Mouse (Mus musculus) lung, postnatal 0 days (tissue): ENCODE results near the gene Jph2. TPM values are rescaled to one million over a fixed set of nuclear protein-coding genes. Genes with fewer than 3 reads are reported as not detected.

ENCODE experiments used
- ATAC-seq: fragments of 200-750 bp; cut with Nextera tagmentation; 2 replicates; pipeline ENCODE4 v1.8.0; 2017; ENCODE audit warnings: moderate library complexity
- DNase-seq: peaks from one replicate; pipeline ENCODE4 v3.0.0-alpha.2; 2016; ENCODE audit warnings: low spot score
- H3K27ac ChIP-seq: fragments of 300-500 bp; sonication (generic); 2 replicates; pipeline ENCODE4 v1.5.1; 2014; ENCODE audit warnings: antibody characterized with exemption, mild to moderate bottlenecking, low read length, mixed read lengths
- H3K27me3 ChIP-seq: fragments of 300-500 bp; sonication (generic); replicated peaks from 2 replicates; pipeline ENCODE4 v1.6.1; 2014; ENCODE audit warnings: low read length, mixed read lengths; ENCODE audit not compliant: insufficient read depth
- H3K36me3 ChIP-seq: fragments of 300-500 bp; sonication (generic); 2 replicates; pipeline ENCODE4 v1.6.1; 2014; ENCODE audit warnings: low read length, mixed read lengths; ENCODE audit not compliant: insufficient read depth
- H3K4me1 ChIP-seq: fragments of 300-500 bp; sonication (generic); 2 replicates; pipeline ENCODE4 v1.6.1; 2014; ENCODE audit warnings: antibody characterized with exemption, low read depth, low read length, mixed read lengths; ENCODE audit not compliant: insufficient read depth
- H3K4me2 ChIP-seq: fragments of 300-500 bp; sonication (generic); replicated peaks from 2 replicates; pipeline ENCODE4 v1.6.1; 2014; ENCODE audit warnings: low read depth, mild to moderate bottlenecking, low read length, moderate library complexity, mixed read lengths
- H3K4me3 ChIP-seq: fragments of 300-500 bp; sonication (generic); 2 replicates; pipeline ENCODE4 v1.5.1; 2014; ENCODE audit warnings: low read depth, low read length
- H3K9ac ChIP-seq: fragments of 300-500 bp; sonication (generic); replicated peaks from 2 replicates; pipeline ENCODE4 v1.6.1; 2014; ENCODE audit warnings: low read depth, mild to moderate bottlenecking
- H3K9me3 ChIP-seq: fragments of 300-500 bp; sonication (generic); 2 replicates; pipeline ENCODE4 v1.6.1; 2016; ENCODE audit warnings: low read length, mixed read lengths
- CTCF ChIP-seq: IDR thresholded peaks from 2 replicates; pipeline ENCODE4 v1.5.1; 2016; ENCODE audit warnings: antibody characterized with exemption, mild to moderate bottlenecking
- EP300 ChIP-seq: IDR thresholded peaks from 2 replicates; pipeline ENCODE4 v1.6.1; 2016; ENCODE audit warnings: antibody characterized with exemption, mild to moderate bottlenecking, control low read depth
- WGBS: fragments of 180-500 bp; shearing (Covaris S2); extraction: QIAGEN DNeasy Blood & Tissue Kit; methylation state at CpG from one replicate; pipeline ENCODE4 v1.1.7; 2014; 5-methylcytosine and 5-hydroxymethylcytosine counted together
- polyA plus RNA-seq: library from polyadenylated mRNA; unstranded; fragments of >200 nt; fragmentation: Nextera tagmentation; extraction: Ambion mirVana; gene quantifications from 2 replicates; pipeline ENCODE4 v1.2.1, GENCODE M21; 2015

Jph2 gene
- polyA plus RNA-seq, 1 experiment from 2014 or later = 4.0 TPM

GRCm38 (mm10) chr2:163392436-163392835, 5.4 kb downstream of the Jph2 start:
- no peaks in the 10 kb centered on the region for H3K27me3 ChIP-seq
- no peak overlapping the region for H3K27ac ChIP-seq
- H3K4me3 ChIP-seq = no peak overlapping the region
- WGBS = 60% methylated on average over 6 of the region's 6 CpGs
- no peaks in the 10 kb centered on the region for H3K36me3 ChIP-seq
- ATAC-seq (peak; percentile 49), DNase-seq (no peak)
- H3K4me2 ChIP-seq = no peak overlapping the region
- no peaks in the 10 kb centered on the region for H3K4me1 ChIP-seq
- no peak overlapping the region for H3K9ac ChIP-seq
- no peaks in the 10 kb centered on the region for H3K9me3 ChIP-seq
- no peak for TF ChIP-seq CTCF
- no peak for TF ChIP-seq EP300

- no peak overlapping the region for H3K9ac ChIP-seq
- ATAC-seq = peak; percentile 73
- H3K4me2 ChIP-seq = no peak overlapping the region
Observed at GRCm38 (mm10) chr2:163386423-163387190, 11.2 kb downstream of the Jph2 start.

GRCm38 (mm10) chr2:163385126-163385525, 12.7 kb downstream of the Jph2 start:
- Histone ChIP-seq H3K27me3 (no peaks in the 10 kb centered on the region), H3K27ac (no peak overlapping the region), H3K9ac (no peak overlapping the region), H3K4me1 (0 out of 2 replicates have a peak, but pooled peaks cover 4% of the 10 kb centered on the region), H3K4me2 (no peak overlapping the region), H3K36me3 (no peaks in the 10 kb centered on the region), H3K9me3 (no peaks in the 10 kb centered on the region), H3K4me3 (no peak overlapping the region)
- DNase-seq (no peak), ATAC-seq (no peak)
- TF ChIP-seq EP300 (no peak), CTCF (no peak)
- WGBS = 89% methylated on average over 6 of the region's 6 CpGs

More at GRCm38 (mm10) chr2:163386423-163387190, 11.2 kb downstream of the Jph2 start:
- Histone ChIP-seq H3K4me1 (0 out of 2 replicates have a peak, but pooled peaks cover 4% of the 10 kb centered on the region), H3K36me3 (no peaks in the 10 kb centered on the region), H3K9me3 (no peaks in the 10 kb centered on the region), H3K27me3 (no peaks in the 10 kb centered on the region), H3K4me3 (no peak overlapping the region), H3K27ac (no peak overlapping the region)
- DNase-seq = peak; percentile 46
- WGBS = 49% methylated on average over 15 of the region's 15 CpGs
- TF ChIP-seq CTCF (no peak), EP300 (no peak)

GRCm38 (mm10) chr2:163381246-163381645, 16.5 kb downstream of the Jph2 start:
- Histone ChIP-seq H3K4me1 (no peaks in the 10 kb centered on the region), H3K4me3 (no peak overlapping the region), H3K36me3 (no peaks in the 10 kb centered on the region), H3K27me3 (no peaks in the 10 kb centered on the region), H3K4me2 (no peak overlapping the region), H3K27ac (no peak overlapping the region), H3K9me3 (no peaks in the 10 kb centered on the region), H3K9ac (no peak overlapping the region)
- ATAC-seq (no peak), DNase-seq (no peak)
- TF ChIP-seq EP300 (no peak), CTCF (no peak)
- 79% methylated on average over 8 of the region's 8 CpGs for WGBS

GRCm38 (mm10) chr2:163379366-163379765, 18.4 kb downstream of the Jph2 start:
- H3K9me3 ChIP-seq = no peaks in the 10 kb centered on the region
- no peak for DNase-seq

GRCm38 (mm10) chr2:163376082-163376481, 21.7 kb downstream of the Jph2 start:
- Histone ChIP-seq H3K27me3 (0 out of 2 replicates have a peak, but pooled peaks cover 13% of the 10 kb centered on the region), H3K9ac (no peak overlapping the region), H3K4me1 (no peaks in the 10 kb centered on the region), H3K4me2 (no peak overlapping the region), H3K27ac (no peak overlapping the region), H3K9me3 (no peaks in the 10 kb centered on the region), H3K4me3 (no peak overlapping the region), H3K36me3 (no peaks in the 10 kb centered on the region)
- DNase-seq (no peak), ATAC-seq (no peak)
- no peak for TF ChIP-seq CTCF
- 46% methylated on average over 33 of the region's 33 CpGs for WGBS

More at GRCm38 (mm10) chr2:163379366-163379765, 18.4 kb downstream of the Jph2 start:
- Histone ChIP-seq H3K4me3 (no peak overlapping the region), H3K36me3 (no peaks in the 10 kb centered on the region), H3K4me1 (no peaks in the 10 kb centered on the region), H3K9ac (no peak overlapping the region), H3K4me2 (no peak overlapping the region), H3K27me3 (0 out of 2 replicates have a peak, but pooled peaks cover 13% of the 10 kb centered on the region), H3K27ac (no peak overlapping the region)
- TF ChIP-seq EP300 = no peak
- no peak for TF ChIP-seq CTCF
- no peak for ATAC-seq
- 66% methylated on average over 5 of the region's 5 CpGs for WGBS
